ENCODE assay signal across 8 mouse cellular contexts in the genomic region with DNA sequence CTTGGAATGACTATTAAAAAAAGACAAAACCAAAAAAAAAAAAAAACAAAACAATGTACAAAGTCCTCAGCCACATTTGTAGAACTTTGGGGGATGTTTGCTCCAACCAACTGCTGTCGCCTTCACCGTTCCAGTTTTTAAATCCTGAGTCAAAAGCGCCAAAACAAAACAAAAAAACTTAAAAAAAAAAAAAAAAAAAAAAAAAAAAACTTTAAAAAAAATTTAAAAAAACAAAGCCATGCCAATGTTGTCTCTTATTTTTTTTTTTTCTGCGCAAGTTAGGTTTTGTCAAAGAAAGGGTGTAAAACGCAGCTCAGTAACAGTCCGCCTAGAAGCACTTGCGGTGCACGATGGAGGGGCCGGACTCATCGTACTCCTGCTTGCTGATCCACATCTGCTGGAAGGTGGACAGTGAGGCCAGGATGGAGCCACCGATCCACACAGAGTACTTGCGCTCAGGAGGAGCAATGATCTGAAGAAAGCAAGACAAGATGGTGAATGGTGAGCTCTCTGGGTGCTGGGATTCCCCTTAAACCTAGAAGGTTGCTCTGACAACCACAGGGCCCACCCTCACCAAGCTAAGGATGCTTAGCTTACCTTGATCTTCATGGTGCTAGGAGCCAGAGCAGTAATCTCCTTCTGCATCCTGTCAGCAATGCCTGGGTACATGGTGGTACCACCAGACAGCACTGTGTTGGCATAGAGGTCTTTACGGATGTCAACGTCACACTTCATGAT. TPM values are rescaled to one million over a fixed set of nuclear protein-coding genes. Genes with fewer than 3 reads are reported as not detected.
A peak's percentile ranks its signal among the peaks of the same experiment; 100 is the strongest.
DNase-seq lines count a peak whose midpoint lies in the region; ATAC-seq and TF ChIP-seq lines count a peak whose summit lies in the region.

No protein-coding gene starts in this region.

- intact Hi-C loops in heart, postnatal 25 days (cut with DNase I) = no loop called here
- intact Hi-C loops in gastrocnemius, postnatal 14 days (cut with DNase I; ENCODE audit: low total_unique reads) = no loop called here

- H3K4me3 ChIP-seq in forebrain, postnatal 0 days (ENCODE audit: low read depth, low read length) = peak overlapping the region; percentile 76
- H3K4me3 ChIP-seq in limb, embryonic 15.5 days = peak overlapping the region; percentile 96
- peak overlapping the region; percentile 93 for H3K4me3 ChIP-seq in stomach, embryonic 15.5 days (replicated peaks)

- DNase-seq in heart, adult 11 months = peak; percentile 93
- DNase-seq in heart, postnatal 25 days (ENCODE audit: low spot score) = no peak
- DNase-seq in CD8-positive naive resting alpha-beta T cell, adult 2 months (ENCODE audit: low read depth in 2 of 2, low spot score in 2 of 2) = peak; percentile 63 to 69
- DNase-seq in forebrain, postnatal 0 days = peak; percentile 15
- no peak for DNase-seq in gastrocnemius, postnatal 14 days
- no peak for DNase-seq in frontal cortex, postnatal 10 days (ENCODE audit: low spot score in 2 of 2)

- TF ChIP-seq CTCF in forebrain, postnatal 0 days (IDR thresholded peaks at IDR 0.05; ENCODE audit: low read depth) = no peak

- no peak for ATAC-seq in forebrain, postnatal 0 days
- no peak for ATAC-seq in limb, embryonic 15.5 days (ENCODE audit: insufficient number of reproducible peaks, low FRiP score, low TSS enrichment, low read depth)
- ATAC-seq in stomach, embryonic 15.5 days (ENCODE audit: insufficient read depth, low FRiP score, low read depth) = no peak

- WGBS in forebrain, postnatal 0 days = 62% methylated on average over 14 of the region's 14 CpGs
- WGBS in limb, embryonic 15.5 days = 72% methylated on average over 14 of the region's 14 CpGs
- 74% methylated on average over 14 of the region's 14 CpGs for WGBS in stomach, embryonic 15.5 days

- H3K36me3 ChIP-seq in forebrain, postnatal 0 days (ENCODE audit: insufficient read depth) = peaks cover 64% of the 10 kb centered on the region
- peaks cover 60% of the 10 kb centered on the region for H3K36me3 ChIP-seq in limb, embryonic 15.5 days
- H3K36me3 ChIP-seq in stomach, embryonic 15.5 days = peaks cover 52% of the 10 kb centered on the region

- H3K4me2 ChIP-seq in forebrain, postnatal 0 days (ENCODE audit: low read depth) = peak overlapping the region; percentile 55
- peak overlapping the region; percentile 63 for H3K4me2 ChIP-seq in limb, embryonic 15.5 days
- H3K4me2 ChIP-seq in stomach, embryonic 15.5 days = peak overlapping the region; percentile 72

- peak overlapping the region; percentile 99 for H3K9ac ChIP-seq in forebrain, postnatal 0 days
- H3K9ac ChIP-seq in limb, embryonic 15.5 days = peak overlapping the region; percentile 3; the same call in 1 of the 2 replicates
- peak overlapping the region; percentile 97; the same call in 1 of the 2 replicates for H3K9ac ChIP-seq in stomach, embryonic 15.5 days

- H3K27ac ChIP-seq in forebrain, postnatal 0 days (ENCODE audit: low read depth, low read length) = no peak overlapping the region
- H3K27ac ChIP-seq in limb, embryonic 15.5 days = peak overlapping the region; percentile 100; the same call in 1 of the 2 replicates
- H3K27ac ChIP-seq in stomach, embryonic 15.5 days = peak overlapping the region; percentile 100

- peaks cover 17% of the 10 kb centered on the region for H3K4me1 ChIP-seq in forebrain, postnatal 0 days (ENCODE audit: insufficient read depth)
- H3K4me1 ChIP-seq in limb, embryonic 15.5 days = peaks cover 42% of the 10 kb centered on the region
- peaks cover 37% of the 10 kb centered on the region for H3K4me1 ChIP-seq in stomach, embryonic 15.5 days

- H3K9me3 ChIP-seq in forebrain, postnatal 0 days (ENCODE audit: low read length) = no peaks in the 10 kb centered on the region
- H3K9me3 ChIP-seq in limb, embryonic 15.5 days = no peaks in the 10 kb centered on the region
- no peaks in the 10 kb centered on the region for H3K9me3 ChIP-seq in stomach, embryonic 15.5 days

- no peaks in the 10 kb centered on the region for H3K27me3 ChIP-seq in forebrain, postnatal 0 days (ENCODE audit: insufficient read depth, low read length)
- H3K27me3 ChIP-seq in limb, embryonic 15.5 days = no peaks in the 10 kb centered on the region
- H3K27me3 ChIP-seq in stomach, embryonic 15.5 days (replicated peaks) = no peaks in the 10 kb centered on the region

RNA-seq across cellular contexts. Expression of a gene that starts 2.9 kb away (rescaled TPM):
- total RNA-seq in heart, postnatal 25 days (2021) = 100 to 1,000 TPM; 898 to 947 TPM
- total RNA-seq in forebrain, postnatal 0 days (2014; rRNA removed) = 5,288 and 5,744 TPM in 2 replicates
- polyA plus RNA-seq in forebrain, postnatal 0 days (2015; fragmentation: Nextera tagmentation; extraction: Ambion mirVana) = 19,349 and 21,354 TPM in 2 replicates
- 13,307 and 13,671 TPM in 2 replicates for polyA plus RNA-seq in limb, embryonic 15.5 days (2015; fragmentation: Nextera tagmentation; extraction: Ambion mirVana)
- polyA plus RNA-seq in stomach, embryonic 15.5 days (2015; fragmentation: Nextera tagmentation; extraction: Ambion mirVana) = 14,327 and 14,357 TPM in 2 replicates
- 1,000 to 10,000 TPM in 1 of 2 experiments, 100 to 1,000 TPM in 1; 856 to 1,248 TPM for total RNA-seq in gastrocnemius, postnatal 14 days (2021)

RNA-seq across cellular contexts. Expression of a gene that starts 8.4 kb away (rescaled TPM):
- 1 to 10 TPM; 5.4 to 6.0 TPM for total RNA-seq in heart, postnatal 25 days (2021)
- 24.9 and 38.0 TPM in 2 replicates for total RNA-seq in forebrain, postnatal 0 days (2014; rRNA removed)
- 14.9 and 27.0 TPM in 2 replicates for polyA plus RNA-seq in forebrain, postnatal 0 days (2015; fragmentation: Nextera tagmentation; extraction: Ambion mirVana)
- polyA plus RNA-seq in limb, embryonic 15.5 days (2015; fragmentation: Nextera tagmentation; extraction: Ambion mirVana) = 12.5 and 12.6 TPM in 2 replicates
- polyA plus RNA-seq in stomach, embryonic 15.5 days (2015; fragmentation: Nextera tagmentation; extraction: Ambion mirVana) = 12.3 and 12.6 TPM in 2 replicates
- total RNA-seq in gastrocnemius, postnatal 14 days (2021) = 1 to 10 TPM; 5.8 to 7.1 TPM

RNA-seq across cellular contexts. Expression of a gene that starts 56.5 kb away (rescaled TPM):
- 10 to 100 TPM; 36.6 to 42.8 TPM for total RNA-seq in heart, postnatal 25 days (2021)
- 394 and 457 TPM in 2 replicates for total RNA-seq in forebrain, postnatal 0 days (2014; rRNA removed)
- 522 and 558 TPM in 2 replicates for polyA plus RNA-seq in forebrain, postnatal 0 days (2015; fragmentation: Nextera tagmentation; extraction: Ambion mirVana)
- 308 and 341 TPM in 2 replicates for polyA plus RNA-seq in limb, embryonic 15.5 days (2015; fragmentation: Nextera tagmentation; extraction: Ambion mirVana)
- 181 and 185 TPM in 2 replicates for polyA plus RNA-seq in stomach, embryonic 15.5 days (2015; fragmentation: Nextera tagmentation; extraction: Ambion mirVana)
- 10 to 100 TPM; 52.2 to 72.9 TPM for total RNA-seq in gastrocnemius, postnatal 14 days (2021)

Comparison
In these comparisons a context has a peak if more than half of its experiments do, and no peak if none do; other contexts are left out.
1. DNase-seq: peak in heart, adult 11 months (single experiment), CD8-positive naive resting alpha-beta T cell, adult 2 months (2 of 2) and forebrain, postnatal 0 days (single experiment); none in heart, postnatal 25 days (single experiment), gastrocnemius, postnatal 14 days (single experiment) and frontal cortex, postnatal 10 days (0 of 2).
2. H3K9ac ChIP-seq: peak in every context shown above with its lines; median percentile 99 in forebrain, postnatal 0 days; 97 in stomach, embryonic 15.5 days; 3 in limb, embryonic 15.5 days.
3. Peak in every context shown above with its lines, with median percentiles within 50 percentile points of each other: H3K4me2 ChIP-seq and H3K4me3 ChIP-seq.